Mouse (Mus musculus) layer of hippocampus, adult 11-12 months (tissue): ENCODE measurements around the gene Tph1.

Experiments
- DNase-seq: peaks from one replicate; pipeline ENCODE4 v3.0.0; 2022; ENCODE audit warnings: low spot score

The Tph1 gene

GRCm38 (mm10) chr7:46648431-46649140 is 23.8 kb downstream of the Tph1 start:
- no peak for DNase-seq

- DNase-seq = peak; percentile 33
Observed at GRCm38 (mm10) chr7:46643172-46643571, 29.2 kb downstream of the Tph1 start.

GRCm38 (mm10) chr7:46640062-46640461 is 32.3 kb downstream of the Tph1 start:
- no peak for DNase-seq

- DNase-seq = peak; percentile 87
Observed at GRCm38 (mm10) chr7:46639692-46640031, 32.7 kb downstream of the Tph1 start, which contains the start of gene Sergef. Sergef (minus strand) TSS chr7:46639807.

GRCm38 (mm10) chr7:46638889-46639691 is 33.2 kb downstream of the Tph1 start:
- no peak for DNase-seq

GRCm38 (mm10) chr7:46628375-46628975 is 43.9 kb downstream of the Tph1 start:
- no peak for DNase-seq

- DNase-seq = no peak
Observed at GRCm38 (mm10) chr7:46623979-46624378, 48.4 kb downstream of the Tph1 start.

GRCm38 (mm10) chr7:46618416-46619110 is 53.8 kb downstream of the Tph1 start:
- DNase-seq = no peak

GRCm38 (mm10) chr7:46616429-46617005 is 55.8 kb downstream of the Tph1 start:
- DNase-seq = no peak

GRCm38 (mm10) chr7:46615256-46615977 is 56.9 kb downstream of the Tph1 start:
- peak; percentile 52 for DNase-seq

- DNase-seq = no peak
Observed at GRCm38 (mm10) chr7:46614263-46614662, 58.1 kb downstream of the Tph1 start.

GRCm38 (mm10) chr7:46613091-46613490 is 59.2 kb downstream of the Tph1 start:
- no peak for DNase-seq

GRCm38 (mm10) chr7:46612421-46612937 is 59.9 kb downstream of the Tph1 start:
- DNase-seq = no peak

- DNase-seq = no peak
Observed at GRCm38 (mm10) chr7:46611970-46612369, 60.4 kb downstream of the Tph1 start.

- no peak for DNase-seq
Observed at GRCm38 (mm10) chr7:46609317-46609716, 63.0 kb downstream of the Tph1 start.

GRCm38 (mm10) chr7:46607428-46608055 is 64.8 kb downstream of the Tph1 start:
- peak; percentile 75 for DNase-seq

- no peak for DNase-seq
Observed at GRCm38 (mm10) chr7:46607031-46607426, 65.3 kb downstream of the Tph1 start.

- DNase-seq = peak; percentile 82
Observed at GRCm38 (mm10) chr7:46606391-46607030, 65.8 kb downstream of the Tph1 start.

GRCm38 (mm10) chr7:46603051-46603450 is 69.3 kb downstream of the Tph1 start:
- DNase-seq = no peak

GRCm38 (mm10) chr7:46602079-46602478 is 70.3 kb downstream of the Tph1 start:
- DNase-seq = no peak
